Mouse (Mus musculus): ENCODE results near the gene Mlxipl. TPM values are rescaled to one million over a fixed set of nuclear protein-coding genes. Genes with fewer than 3 reads are reported as not detected.

The Mlxipl gene
- total RNA-seq, 2 experiments from 2014 or later: 3.2 to 4.4 TPM

GRCm38 (mm10) chr5:135181776-135182175 is 92.1 kb downstream of the Mlxipl start:
- DNase-seq (ENCODE audit: low spot score in 2 of 2): no peak

GRCm38 (mm10) chr5:135183131-135183861 is 93.6 kb downstream of the Mlxipl start:
- DNase-seq (ENCODE audit: low spot score in 2 of 2): peak; percentile 36 to 54

GRCm38 (mm10) chr5:135185016-135185415 is 95.3 kb downstream of the Mlxipl start:
- DNase-seq (ENCODE audit: low spot score in 2 of 2): no peak

GRCm38 (mm10) chr5:135185596-135185995 is 95.9 kb downstream of the Mlxipl start:
- no peak for DNase-seq (ENCODE audit: low spot score in 2 of 2)

GRCm38 (mm10) chr5:135186231-135186620 is 96.5 kb downstream of the Mlxipl start:
- DNase-seq (ENCODE audit: low spot score in 2 of 2): no peak

- DNase-seq (ENCODE audit: low spot score in 2 of 2): peak; percentile 96 to 98
Observed at GRCm38 (mm10) chr5:135186621-135187348, 97.1 kb downstream of the Mlxipl start, which contains the start of gene Baz1b. Gene Baz1b, plus strand, starts transcription at chr5:135187264.

GRCm38 (mm10) chr5:135187349-135188213 is 97.9 kb downstream of the Mlxipl start:
- DNase-seq (ENCODE audit: low spot score in 2 of 2): peak; percentile 53 to 66

Other genes starting within 250 kb of the Mlxipl start
- gene Tmem270, start 183.2 kb upstream of the Mlxipl start, total RNA-seq (2021): not detected
- gene Cldn13, start 174.4 kb upstream of the Mlxipl start, total RNA-seq (2021): not detected
- 1 to 10 TPM; 7.4 to 9.7 TPM for gene Mettl27, start 157.5 kb upstream of the Mlxipl start, total RNA-seq (2021)
- not detected for gene Cldn4, start 143.0 kb upstream of the Mlxipl start, total RNA-seq (2021)
- under 1 TPM in 1 of 2 experiments, not detected in 1; 0.49 TPM for gene Cldn3, start 103.7 kb upstream of the Mlxipl start, total RNA-seq (2021)
- 10 to 100 TPM; 34.3 to 38.1 TPM for gene Abhd11, start 80.7 kb upstream of the Mlxipl start, total RNA-seq (2021)
- gene Stx1a, start 66.4 kb upstream of the Mlxipl start, total RNA-seq (2021): 100 to 1,000 TPM; 309 to 311 TPM
- gene Dnajc30, start 25.7 kb upstream of the Mlxipl start, total RNA-seq (2021): 10 to 100 TPM; 40.6 to 44.5 TPM
- gene Bud23, start 24.9 kb upstream of the Mlxipl start, total RNA-seq (2021): 10 to 100 TPM; 43.9 to 54.1 TPM
- gene Vps37d, start 11.6 kb upstream of the Mlxipl start, total RNA-seq (2021): 10 to 100 TPM; 30.8 to 32.9 TPM
- 10 to 100 TPM; 24.9 to 26.9 TPM for gene Tbl2, start 59.8 kb downstream of the Mlxipl start, total RNA-seq (2021)
- gene Bcl7b, start 78.4 kb downstream of the Mlxipl start, total RNA-seq (2021): 10 to 100 TPM; 56.0 to 57.9 TPM
- 10 to 100 TPM; 78.1 to 79.2 TPM for gene Baz1b, start 97.4 kb downstream of the Mlxipl start, total RNA-seq (2021)
- 1 to 10 TPM; 5.4 to 6.0 TPM for gene Fzd9, start 161.3 kb downstream of the Mlxipl start, total RNA-seq (2021)